Mouse (Mus musculus): Measurements from ENCODE around the gene Chaf1b.

GRCm38 (mm10) chr16:93850527-93850926 lies 33.2 kb upstream of the Chaf1b start:
- TF ChIP-seq POLR2A (IDR thresholded peaks at IDR 0.05; ENCODE audit: borderline replicate concordance, extremely low read depth, low read depth, low read length) = no peak
- TF ChIP-seq CTCF (IDR thresholded peaks at IDR 0.05; ENCODE audit: insufficient read depth, low read length) = no peak
